Mouse (Mus musculus) liver, embryonic 14.5 days (tissue): Measurements from ENCODE around the gene Mbnl1.

ENCODE experiments used
- CTCF ChIP-seq: IDR thresholded peaks from 2 replicates; pipeline ENCODE4 v1.5.1; 2016; ENCODE audit warnings: antibody characterized with exemption, low read depth, control low read depth
- EP300 ChIP-seq: IDR thresholded peaks from 2 replicates; pipeline ENCODE4 v1.6.1; 2016; ENCODE audit warnings: antibody characterized with exemption, low read depth

GRCm38 (mm10) chr3:60615615-60616014 lies 143.0 kb downstream of the Mbnl1 start:
- no peak for TF ChIP-seq CTCF
- TF ChIP-seq EP300 = no peak
